Mouse (Mus musculus): ENCODE data around the gene Cdc14b. TPM values are rescaled to one million over a fixed set of nuclear protein-coding genes. Genes with fewer than 3 reads are reported as not detected.

Cdc14b gene
- polyA plus RNA-seq, 1 experiment from 2014 or later, result 15.0 TPM

GRCm38 (mm10) chr13:64280940-64281339 is 5.8 kb upstream of the Cdc14b start:
- 58% methylated on average over 5 of the region's 5 CpGs for WGBS
- H3K27me3 ChIP-seq (replicated peaks; ENCODE audit: control insufficient read depth, insufficient read depth, low read length), result no peaks in the 10 kb centered on the region
- H3K4me1 ChIP-seq (replicated peaks; ENCODE audit: control insufficient read depth, insufficient read depth, low read length), result no peaks in the 10 kb centered on the region
- no peak for TF ChIP-seq CTCF (IDR thresholded peaks at IDR 0.05; ENCODE audit: low read depth)
- H3K4me3 ChIP-seq (ENCODE audit: low read depth, low read length), result no peak overlapping the region
- H3K9me3 ChIP-seq (ENCODE audit: control insufficient read depth), result no peaks in the 10 kb centered on the region
- no peak for ATAC-seq
- no peak overlapping the region for H3K9ac ChIP-seq (ENCODE audit: low read depth, low read length)
- H3K4me2 ChIP-seq (replicated peaks; ENCODE audit: low read depth), result no peak overlapping the region
- H3K36me3 ChIP-seq (ENCODE audit: control insufficient read depth, insufficient read depth), result no peaks in the 10 kb centered on the region
- no peak overlapping the region for H3K27ac ChIP-seq (ENCODE audit: low read depth, low read length)

GRCm38 (mm10) chr13:64275754-64276127 is 651 bp upstream of the Cdc14b start:
- Histone ChIP-seq H3K4me3 (ENCODE audit: low read depth, low read length) (peak overlapping the region; percentile 73), H3K27ac (ENCODE audit: low read depth, low read length) (no peak overlapping the region), H3K9ac (ENCODE audit: low read depth, low read length) (no peak overlapping the region), H3K4me2 (replicated peaks; ENCODE audit: low read depth) (peak overlapping the region; percentile 100), H3K36me3 (ENCODE audit: control insufficient read depth, insufficient read depth) (no peaks in the 10 kb centered on the region), H3K27me3 (replicated peaks; ENCODE audit: control insufficient read depth, insufficient read depth, low read length) (no peaks in the 10 kb centered on the region), H3K4me1 (replicated peaks; ENCODE audit: control insufficient read depth, insufficient read depth, low read length) (peaks cover 9% of the 10 kb centered on the region; the same call in 1 of the 2 replicates), H3K9me3 (ENCODE audit: control insufficient read depth) (no peaks in the 10 kb centered on the region)
- ATAC-seq, result peak; percentile 7; the same call in 1 of the 2 replicates
- 19% methylated on average over 9 of the region's 9 CpGs for WGBS
- no peak for TF ChIP-seq CTCF (IDR thresholded peaks at IDR 0.05; ENCODE audit: low read depth)

DNA sequence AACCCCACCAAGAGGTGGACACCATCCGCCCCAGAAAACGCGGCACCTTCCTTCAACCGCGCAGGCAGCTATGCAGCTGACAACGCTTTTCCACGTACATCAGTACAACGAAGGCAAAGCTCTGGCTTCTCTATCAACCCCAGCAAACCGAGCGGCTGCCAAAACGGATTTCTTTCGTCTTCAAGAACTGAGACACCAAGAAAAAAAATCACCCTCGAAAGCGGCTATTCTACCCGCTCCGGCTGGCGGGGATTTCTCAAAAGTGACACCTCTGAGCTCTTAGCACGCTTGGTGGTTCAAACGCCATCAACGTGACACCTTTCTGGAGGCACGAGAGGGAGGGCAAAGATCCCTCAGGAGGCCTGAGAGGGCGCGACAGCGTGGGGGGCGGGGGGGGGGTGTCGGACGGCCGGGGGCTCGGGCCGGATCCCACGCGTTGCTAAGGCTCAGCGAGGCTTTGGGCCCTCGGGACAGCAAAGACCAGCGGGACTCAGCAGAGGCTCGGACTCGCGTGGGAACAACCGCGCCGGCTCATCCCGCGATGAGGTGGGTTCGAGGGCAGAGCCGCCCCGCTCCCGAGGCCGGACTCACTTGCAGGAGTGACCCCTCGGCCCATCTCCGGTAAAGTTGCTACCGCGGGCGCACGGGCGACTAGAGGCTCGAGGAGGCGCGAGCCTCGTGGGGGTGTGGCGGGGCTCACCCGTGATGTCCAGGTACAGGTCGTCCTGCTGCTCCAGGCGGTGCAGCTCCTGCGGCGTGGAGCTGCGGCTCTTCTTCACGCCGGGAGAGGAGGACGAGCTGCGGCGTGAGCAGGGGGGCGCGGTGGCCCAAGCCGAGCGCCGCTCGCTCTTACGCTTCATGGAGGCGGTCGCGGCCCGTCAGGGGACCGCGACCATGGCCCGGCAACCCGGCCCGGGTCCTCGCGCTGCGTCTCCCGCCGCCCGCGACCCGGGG is 922 bp downstream of the Cdc14b start:
- Histone ChIP-seq H3K4me2 (replicated peaks; ENCODE audit: low read depth) (peak overlapping the region; percentile 100), H3K9me3 (ENCODE audit: control insufficient read depth) (no peaks in the 10 kb centered on the region), H3K27me3 (replicated peaks; ENCODE audit: control insufficient read depth, insufficient read depth, low read length) (no peaks in the 10 kb centered on the region), H3K27ac (ENCODE audit: low read depth, low read length) (no peak overlapping the region), H3K9ac (ENCODE audit: low read depth, low read length) (peak overlapping the region; percentile 50), H3K4me3 (ENCODE audit: low read depth, low read length) (peak overlapping the region; percentile 73), H3K4me1 (replicated peaks; ENCODE audit: control insufficient read depth, insufficient read depth, low read length) (peaks cover 9% of the 10 kb centered on the region; the same call in 1 of the 2 replicates), H3K36me3 (ENCODE audit: control insufficient read depth, insufficient read depth) (no peaks in the 10 kb centered on the region)
- no peak for TF ChIP-seq CTCF (IDR thresholded peaks at IDR 0.05; ENCODE audit: low read depth)
- WGBS, result 1% methylated on average over 93 of the region's 95 CpGs
- peak; percentile 74 for ATAC-seq

DNA sequence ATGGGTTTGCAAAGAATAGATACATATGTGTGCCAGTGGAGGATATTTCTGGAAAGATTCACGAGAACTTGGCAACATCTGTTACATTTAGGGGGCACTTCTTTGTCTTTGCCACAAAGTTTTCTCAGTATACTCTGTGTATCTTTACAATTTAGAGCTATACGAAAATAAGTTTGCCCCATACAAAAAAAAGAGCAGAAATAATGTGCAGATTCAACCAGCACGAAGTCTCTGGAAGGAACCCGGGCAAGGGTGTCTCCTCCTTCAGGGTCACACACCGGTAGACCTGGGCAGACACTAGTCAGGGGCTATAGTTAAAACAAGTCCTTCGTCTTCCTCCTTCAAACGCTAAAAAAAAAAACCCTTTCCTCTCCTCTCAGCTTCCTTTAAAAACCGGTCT is 1.7 kb downstream of the Cdc14b start:
- H3K9me3 ChIP-seq (ENCODE audit: control insufficient read depth), result no peaks in the 10 kb centered on the region
- peaks cover 9% of the 10 kb centered on the region; the same call in 1 of the 2 replicates for H3K4me1 ChIP-seq (replicated peaks; ENCODE audit: control insufficient read depth, insufficient read depth, low read length)
- H3K27me3 ChIP-seq (replicated peaks; ENCODE audit: control insufficient read depth, insufficient read depth, low read length), result no peaks in the 10 kb centered on the region
- no peaks in the 10 kb centered on the region for H3K36me3 ChIP-seq (ENCODE audit: control insufficient read depth, insufficient read depth)
- 52% methylated on average over 8 of the region's 8 CpGs for WGBS
- no peak for TF ChIP-seq CTCF (IDR thresholded peaks at IDR 0.05; ENCODE audit: low read depth)
- no peak overlapping the region for H3K9ac ChIP-seq (ENCODE audit: low read depth, low read length)
- H3K4me2 ChIP-seq (replicated peaks; ENCODE audit: low read depth), result peak overlapping the region; percentile 100; the same call in 1 of the 2 replicates
- no peak overlapping the region for H3K27ac ChIP-seq (ENCODE audit: low read depth, low read length)
- ATAC-seq, result no peak
- H3K4me3 ChIP-seq (ENCODE audit: low read depth, low read length), result no peak overlapping the region; the same call in 1 of the 2 replicates

GRCm38 (mm10) chr13:64268384-64268783 is 6.7 kb downstream of the Cdc14b start:
- no peak overlapping the region for H3K27ac ChIP-seq (ENCODE audit: low read depth, low read length)
- no peak overlapping the region for H3K4me3 ChIP-seq (ENCODE audit: low read depth, low read length)
- TF ChIP-seq CTCF (IDR thresholded peaks at IDR 0.05; ENCODE audit: low read depth), result no peak
- no peaks in the 10 kb centered on the region for H3K36me3 ChIP-seq (ENCODE audit: control insufficient read depth, insufficient read depth)
- no peaks in the 10 kb centered on the region for H3K4me1 ChIP-seq (replicated peaks; ENCODE audit: control insufficient read depth, insufficient read depth, low read length)
- no peaks in the 10 kb centered on the region for H3K27me3 ChIP-seq (replicated peaks; ENCODE audit: control insufficient read depth, insufficient read depth, low read length)
- no peak for ATAC-seq
- no peak overlapping the region for H3K9ac ChIP-seq (ENCODE audit: low read depth, low read length)
- no peak overlapping the region for H3K4me2 ChIP-seq (replicated peaks; ENCODE audit: low read depth)
- 39% methylated on average over 4 of the region's 4 CpGs for WGBS
- no peaks in the 10 kb centered on the region for H3K9me3 ChIP-seq (ENCODE audit: control insufficient read depth)

DNA sequence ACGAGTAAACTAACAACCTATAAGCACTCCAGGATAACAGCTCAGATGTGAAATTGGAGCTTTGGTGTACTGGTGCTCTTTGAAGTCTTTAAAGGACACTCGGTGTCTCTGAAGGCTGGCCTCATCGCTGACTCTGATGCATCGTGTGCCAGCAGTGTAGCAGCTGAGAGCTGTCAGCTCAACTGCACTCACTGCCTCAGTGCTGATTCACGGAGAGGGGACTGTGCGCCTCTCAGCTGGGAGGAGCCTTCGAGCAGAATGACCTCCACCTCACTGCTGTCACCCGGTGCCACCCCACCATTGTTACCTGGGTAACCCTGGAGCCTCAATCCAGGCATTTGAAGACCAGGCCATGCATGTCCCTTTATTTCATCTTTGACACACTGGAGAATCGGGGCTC is 7.9 kb downstream of the Cdc14b start:
- 37% methylated on average over 9 of the region's 9 CpGs for WGBS

More for the DNA sequence above, 7.9 kb downstream of the Cdc14b start:
- ATAC-seq, result no peak
- Histone ChIP-seq H3K27ac (ENCODE audit: low read depth, low read length) (no peak overlapping the region), H3K27me3 (replicated peaks; ENCODE audit: control insufficient read depth, insufficient read depth, low read length) (no peaks in the 10 kb centered on the region), H3K9me3 (ENCODE audit: control insufficient read depth) (no peaks in the 10 kb centered on the region), H3K9ac (ENCODE audit: low read depth, low read length) (no peak overlapping the region), H3K4me2 (replicated peaks; ENCODE audit: low read depth) (no peak overlapping the region), H3K4me3 (ENCODE audit: low read depth, low read length) (no peak overlapping the region), H3K4me1 (replicated peaks; ENCODE audit: control insufficient read depth, insufficient read depth, low read length) (no peaks in the 10 kb centered on the region), H3K36me3 (ENCODE audit: control insufficient read depth, insufficient read depth) (no peaks in the 10 kb centered on the region)
- TF ChIP-seq CTCF (IDR thresholded peaks at IDR 0.05; ENCODE audit: low read depth), result no peak
